Mouse (Mus musculus): ENCODE data around the gene Dyrk3. TPM values are rescaled to one million over a fixed set of nuclear protein-coding genes. Genes with fewer than 3 reads are reported as not detected.

Gene Dyrk3
- total RNA-seq, 2 experiments from 2014 or later: 19.2 to 21.7 TPM

GRCm38 (mm10) chr1:131083122-131083521 is 55.0 kb downstream of the Dyrk3 start:
- no peak for TF ChIP-seq CTCF (conservative IDR thresholded peaks at IDR 0.05)
- DNase-seq (ENCODE audit: low spot score in 2 of 2): no peak
- Histone ChIP-seq H3K27ac (peak overlapping the region; percentile 81; the same call in 1 of the 2 replicates), H3K4me3 (no peak overlapping the region)

GRCm38 (mm10) chr1:131080686-131081085 is 57.5 kb downstream of the Dyrk3 start:
- no peak for TF ChIP-seq CTCF (conservative IDR thresholded peaks at IDR 0.05)
- Histone ChIP-seq H3K27ac (no peak overlapping the region; the same call in 1 of the 2 replicates), H3K4me3 (no peak overlapping the region)
- DNase-seq (ENCODE audit: low spot score in 2 of 2): no peak

- TF ChIP-seq CTCF (conservative IDR thresholded peaks at IDR 0.05): peak; percentile 46
- H3K27ac ChIP-seq: peak overlapping the region; percentile 14; the same call in 1 of the 2 replicates
- DNase-seq (ENCODE audit: low spot score in 2 of 2): no peak
- H3K4me3 ChIP-seq: no peak overlapping the region
These were observed 58.4 kb downstream of the Dyrk3 start for GRCm38 (mm10) chr1:131079762-131080161.

- Histone ChIP-seq H3K27ac (peak overlapping the region; percentile 81), H3K4me3 (no peak overlapping the region; the same call in 1 of the 2 replicates)
- peak; percentile 31; the same call in 1 of the 2 replicates for TF ChIP-seq CTCF (conservative IDR thresholded peaks at IDR 0.05)
- DNase-seq (ENCODE audit: low spot score in 2 of 2): peak; percentile 71 to 83
These were observed 59.3 kb downstream of the Dyrk3 start for GRCm38 (mm10) chr1:131078761-131079330.

Other genes starting within 250 kb of the Dyrk3 start
- gene Il20, start 226.9 kb downstream of the Dyrk3 start, total RNA-seq (2021): not detected
- gene Il19, start 198.2 kb downstream of the Dyrk3 start, total RNA-seq (2021): not detected
- not detected for gene Il10, start 118.5 kb downstream of the Dyrk3 start, total RNA-seq (2021)
- 10 to 100 TPM; 28.4 to 29.4 TPM for gene Mapkapk2, start 40.5 kb downstream of the Dyrk3 start, total RNA-seq (2021)
- gene Eif2d, start 14.8 kb upstream of the Dyrk3 start, total RNA-seq (2021): 10 to 100 TPM; 41.2 to 48.6 TPM
- gene Rassf5, start 106.9 kb upstream of the Dyrk3 start, total RNA-seq (2021): 10 to 100 TPM; 17.2 to 18.4 TPM
- 1 to 10 TPM; 2.1 to 3.2 TPM for gene Ikbke, start 141.3 kb upstream of the Dyrk3 start, total RNA-seq (2021)

All from layer of hippocampus, adult 2 months (tissue).